Mouse (Mus musculus) testis, adult 2 months (tissue): ENCODE results near the gene Slc22a23.

Experiments used
- CTCF ChIP-seq: fragments of 200-500 bp; IDR thresholded peaks from 2 replicates; pipeline ENCODE4 v1.5.1; 2012; ENCODE audit warnings: low read depth, mild to moderate bottlenecking, inconsistent platforms, low read length, moderate library complexity; ENCODE audit not compliant: control insufficient read depth, insufficient read depth, insufficient replicate concordance
- POLR2A ChIP-seq: fragments of 200-500 bp; IDR thresholded peaks from 2 replicates; pipeline ENCODE4 v1.6.1; 2012; ENCODE audit warnings: low read depth, mild to moderate bottlenecking, inconsistent platforms, low read length, moderate library complexity; ENCODE audit not compliant: control insufficient read depth

DNA sequence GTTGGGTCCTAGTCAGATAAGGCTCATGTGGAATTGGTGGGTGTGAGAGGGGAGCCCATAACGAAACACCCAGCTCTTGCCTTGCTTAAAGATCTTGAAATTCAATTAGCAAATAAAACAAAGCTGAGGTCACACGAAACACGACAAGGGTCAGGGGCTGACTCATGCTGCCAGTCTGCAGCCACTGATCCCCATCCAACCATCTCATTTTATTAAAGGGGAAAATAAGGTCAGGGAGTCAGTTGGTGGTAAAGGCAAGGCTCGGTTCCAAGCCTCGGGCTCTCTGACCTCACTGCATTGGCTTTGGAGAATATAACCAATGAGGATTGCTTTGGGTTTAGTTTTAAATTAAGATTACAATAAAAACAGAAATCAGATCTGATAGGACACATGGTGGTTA lies 110.5 kb downstream of the Slc22a23 start:
- TF ChIP-seq CTCF, result no peak
- no peak for TF ChIP-seq POLR2A
